Comparison of ENCODE assay signal across 9 mouse cellular contexts in genomic region chr4:106935583-106935935, GRCm38 (mm10). TPM values are rescaled to one million over a fixed set of nuclear protein-coding genes. Genes with fewer than 3 reads are reported as not detected.
DNase-seq lines count a peak whose midpoint lies in the region; ATAC-seq and TF ChIP-seq lines count a peak whose summit lies in the region.
"Had no signal": no experiment of that assay in that cellular context is flagged by ENCODE, and none has a peak within 500 bp of the region (broad histone marks: within the 10 kb centered on the region; RNA-seq: fewer than 3 reads in every experiment).

No protein-coding gene starts in this region.

- no peak for DNase-seq in left cerebral cortex, adult 2 months (ENCODE audit: extremely low spot score in 1 of 2, low spot score in 2 of 2)
- DNase-seq in left cerebral cortex, adult 8-10 months (ENCODE audit: low spot score in 2 of 2): no peak
- DNase-seq in hindbrain, postnatal 0 days (ENCODE audit: low spot score): no peak
- DNase-seq in embryo, embryonic 10.5 days (ENCODE audit: low spot score): no peak
- no peak for DNase-seq in layer of hippocampus, postnatal 36 days
- DNase-seq in layer of hippocampus, postnatal 10 days (ENCODE audit: low spot score in 2 of 2): no peak
- DNase-seq: lung, postnatal 14 days had no signal

- no peak for TF ChIP-seq CTCF in left cerebral cortex, adult 2 months (IDR thresholded peaks at IDR 0.05)
- TF ChIP-seq CTCF in hindbrain, postnatal 0 days (IDR thresholded peaks at IDR 0.05; ENCODE audit: low read depth): no peak

- H3K9me3 ChIP-seq in embryonic facial prominence, embryonic 13.5 days: no peaks in the 10 kb centered on the region
- no peaks in the 10 kb centered on the region for H3K9me3 ChIP-seq in hindbrain, postnatal 0 days (ENCODE audit: low read length)

- 22% methylated on average over 2 of the region's 2 CpGs for WGBS in embryonic facial prominence, embryonic 13.5 days
- 18% methylated on average over 2 of the region's 2 CpGs for WGBS in hindbrain, postnatal 0 days

- H3K9ac ChIP-seq in embryonic facial prominence, embryonic 13.5 days: 0 out of 2 replicates have a peak overlapping the region, but pooled peaks have one; percentile 40
- no peak overlapping the region for H3K9ac ChIP-seq in hindbrain, postnatal 0 days (replicated peaks; ENCODE audit: low read length)

- peaks cover 83% of the 10 kb centered on the region for H3K4me1 ChIP-seq in embryonic facial prominence, embryonic 13.5 days
- peaks cover 45% of the 10 kb centered on the region for H3K4me1 ChIP-seq in hindbrain, postnatal 0 days (ENCODE audit: insufficient read depth, low read length)

- H3K36me3 ChIP-seq in embryonic facial prominence, embryonic 13.5 days: peaks cover 68% of the 10 kb centered on the region
- H3K36me3 ChIP-seq in hindbrain, postnatal 0 days (ENCODE audit: insufficient read depth, low read length): no peaks in the 10 kb centered on the region

- no peaks in the 10 kb centered on the region for H3K27me3 ChIP-seq in embryonic facial prominence, embryonic 13.5 days
- H3K27me3 ChIP-seq in hindbrain, postnatal 0 days (ENCODE audit: insufficient read depth, low read length): no peaks in the 10 kb centered on the region

- no peak overlapping the region for H3K4me2 ChIP-seq in embryonic facial prominence, embryonic 13.5 days
- no peak overlapping the region for H3K4me2 ChIP-seq in hindbrain, postnatal 0 days (ENCODE audit: low read depth, low read length)

- H3K27ac ChIP-seq in left cerebral cortex, adult 2 months: peak overlapping the region; percentile 73
- H3K27ac ChIP-seq in embryonic facial prominence, embryonic 13.5 days: no peak overlapping the region; the same call in 1 of the 2 replicates
- H3K27ac ChIP-seq in hindbrain, postnatal 0 days: peak overlapping the region; percentile 9; the same call in 1 of the 2 replicates

- intact Hi-C loops in left cerebral cortex, adult 2 months (cut with DNase I): no loop called here

- ATAC-seq in embryonic facial prominence, embryonic 13.5 days (ENCODE audit: insufficient number of reproducible peaks, insufficient read depth, low FRiP score, low TSS enrichment, low read depth): peak; percentile 43; the same call in 1 of the 2 replicates
- peak; percentile 27 for ATAC-seq in hindbrain, postnatal 0 days
- ATAC-seq in monocyte, adult 5-6 weeks (replicated peaks; ENCODE audit: insufficient number of reproducible peaks, low FRiP score, low TSS enrichment, poor library complexity, severe bottlenecking): 0 out of 2 replicates have a peak, but pooled peaks have one; percentile 33

- H3K4me3 ChIP-seq in left cerebral cortex, adult 2 months: no peak overlapping the region
- H3K4me3 ChIP-seq in embryonic facial prominence, embryonic 13.5 days: no peak overlapping the region
- no peak overlapping the region for H3K4me3 ChIP-seq in hindbrain, postnatal 0 days (ENCODE audit: low read length)

RNA-seq across cellular contexts. Expression of gene Ssbp3, which starts 25.1 kb away (rescaled TPM):
- 100 to 1,000 TPM; 181 to 187 TPM for total RNA-seq in left cerebral cortex, adult 2 months (2021)
- total RNA-seq in left cerebral cortex, adult 8-10 months (2022): 100 to 1,000 TPM; 171 to 199 (median 187) TPM
- 172 and 190 TPM in 2 replicates for polyA plus RNA-seq in embryonic facial prominence, embryonic 13.5 days (2015; fragmentation: Nextera tagmentation; extraction: Ambion mirVana)
- 155 and 156 TPM in 2 replicates for total RNA-seq in hindbrain, postnatal 0 days (2014; rRNA removed)
- polyA plus RNA-seq in hindbrain, postnatal 0 days (2015; fragmentation: Nextera tagmentation; extraction: Ambion mirVana): 102 and 108 TPM in 2 replicates
- 14.3 to 22.7 TPM (median 19.5 TPM) in 3 replicates for total RNA-seq in monocyte, adult 5-6 weeks (2017)
- total RNA-seq in layer of hippocampus, postnatal 36 days (2021): 100 to 1,000 TPM; 144 to 163 TPM
- total RNA-seq in layer of hippocampus, postnatal 10 days (2021): 100 to 1,000 TPM in 1 of 2 experiments, 10 to 100 TPM in 1; 89.5 to 106 TPM
